Mouse (Mus musculus): ENCODE results near the gene Dcaf4. TPM values are rescaled to one million over a fixed set of nuclear protein-coding genes. Genes with fewer than 3 reads are reported as not detected.

The Dcaf4 gene
- polyA plus RNA-seq, 1 experiment from 2014 or later, result 37.3 TPM

- H3K27me3 ChIP-seq (ENCODE audit: control insufficient read depth, insufficient read depth, low read length), result no peaks in the 10 kb centered on the region
- H3K4me1 ChIP-seq (replicated peaks; ENCODE audit: control insufficient read depth, insufficient read depth, low read length), result peaks cover 2% of the 10 kb centered on the region; the same call in 1 of the 2 replicates
- no peak for ATAC-seq (ENCODE audit: low FRiP score)
- H3K27ac ChIP-seq, result no peak overlapping the region
- no peak for DNase-seq (ENCODE audit: low spot score)
- no peak overlapping the region for H3K4me2 ChIP-seq (replicated peaks)
- H3K4me3 ChIP-seq (replicated peaks; ENCODE audit: low read length), result no peak overlapping the region
- WGBS, result 90% methylated on average over 9 of the region's 9 CpGs
- H3K36me3 ChIP-seq (replicated peaks; ENCODE audit: control insufficient read depth, insufficient read depth), result no peaks in the 10 kb centered on the region
- no peak overlapping the region for H3K9ac ChIP-seq
- no peaks in the 10 kb centered on the region for H3K9me3 ChIP-seq (ENCODE audit: control insufficient read depth, low read length)
Observed at GRCm38 (mm10) chr12:83494196-83494595, 26.1 kb upstream of the Dcaf4 start.

- DNase-seq (ENCODE audit: low spot score) (no peak), ATAC-seq (ENCODE audit: low FRiP score) (no peak)
- Histone ChIP-seq H3K36me3 (replicated peaks; ENCODE audit: control insufficient read depth, insufficient read depth) (no peaks in the 10 kb centered on the region), H3K9ac (no peak overlapping the region), H3K4me3 (replicated peaks; ENCODE audit: low read length) (no peak overlapping the region), H3K4me2 (replicated peaks) (no peak overlapping the region), H3K27ac (no peak overlapping the region), H3K9me3 (ENCODE audit: control insufficient read depth, low read length) (no peaks in the 10 kb centered on the region), H3K4me1 (replicated peaks; ENCODE audit: control insufficient read depth, insufficient read depth, low read length) (no peaks in the 10 kb centered on the region), H3K27me3 (ENCODE audit: control insufficient read depth, insufficient read depth, low read length) (no peaks in the 10 kb centered on the region)
- WGBS, result 90% methylated on average over 4 of the region's 4 CpGs
Observed at GRCm38 (mm10) chr12:83495248-83495960, 24.9 kb upstream of the Dcaf4 start.

- Histone ChIP-seq H3K36me3 (replicated peaks; ENCODE audit: control insufficient read depth, insufficient read depth) (no peaks in the 10 kb centered on the region), H3K27ac (no peak overlapping the region), H3K4me1 (replicated peaks; ENCODE audit: control insufficient read depth, insufficient read depth, low read length) (no peaks in the 10 kb centered on the region), H3K4me3 (replicated peaks; ENCODE audit: low read length) (no peak overlapping the region), H3K27me3 (ENCODE audit: control insufficient read depth, insufficient read depth, low read length) (no peaks in the 10 kb centered on the region), H3K4me2 (replicated peaks) (no peak overlapping the region), H3K9ac (no peak overlapping the region), H3K9me3 (ENCODE audit: control insufficient read depth, low read length) (no peaks in the 10 kb centered on the region)
- no peak for DNase-seq (ENCODE audit: low spot score)
- ATAC-seq (ENCODE audit: low FRiP score), result no peak
- WGBS, result 71% methylated on average over 9 of the region's 9 CpGs
Observed at GRCm38 (mm10) chr12:83495961-83496282, 24.3 kb upstream of the Dcaf4 start.

- H3K27me3 ChIP-seq (ENCODE audit: control insufficient read depth, insufficient read depth, low read length), result no peaks in the 10 kb centered on the region
Observed at GRCm38 (mm10) chr12:83496336-83496735, 23.9 kb upstream of the Dcaf4 start.

GRCm38 (mm10) chr12:83496736-83497135 is 23.5 kb upstream of the Dcaf4 start:
- Histone ChIP-seq H3K27me3 (ENCODE audit: control insufficient read depth, insufficient read depth, low read length) (no peaks in the 10 kb centered on the region), H3K4me2 (replicated peaks) (no peak overlapping the region), H3K4me1 (replicated peaks; ENCODE audit: control insufficient read depth, insufficient read depth, low read length) (no peaks in the 10 kb centered on the region), H3K4me3 (replicated peaks; ENCODE audit: low read length) (no peak overlapping the region), H3K9ac (no peak overlapping the region), H3K27ac (no peak overlapping the region), H3K36me3 (replicated peaks; ENCODE audit: control insufficient read depth, insufficient read depth) (no peaks in the 10 kb centered on the region), H3K9me3 (ENCODE audit: control insufficient read depth, low read length) (no peaks in the 10 kb centered on the region)
- WGBS, result 85% methylated on average over 6 of the region's 6 CpGs
- ATAC-seq (ENCODE audit: low FRiP score) (no peak), DNase-seq (ENCODE audit: low spot score) (no peak)

More at GRCm38 (mm10) chr12:83496336-83496735, 23.9 kb upstream of the Dcaf4 start:
- Histone ChIP-seq H3K36me3 (replicated peaks; ENCODE audit: control insufficient read depth, insufficient read depth) (no peaks in the 10 kb centered on the region), H3K27ac (no peak overlapping the region), H3K9me3 (ENCODE audit: control insufficient read depth, low read length) (no peaks in the 10 kb centered on the region), H3K4me2 (replicated peaks) (no peak overlapping the region), H3K4me3 (replicated peaks; ENCODE audit: low read length) (no peak overlapping the region), H3K4me1 (replicated peaks; ENCODE audit: control insufficient read depth, insufficient read depth, low read length) (no peaks in the 10 kb centered on the region), H3K9ac (no peak overlapping the region)
- ATAC-seq (ENCODE audit: low FRiP score) (no peak), DNase-seq (ENCODE audit: low spot score) (no peak)
- 84% methylated on average over 4 of the region's 4 CpGs for WGBS

DNA sequence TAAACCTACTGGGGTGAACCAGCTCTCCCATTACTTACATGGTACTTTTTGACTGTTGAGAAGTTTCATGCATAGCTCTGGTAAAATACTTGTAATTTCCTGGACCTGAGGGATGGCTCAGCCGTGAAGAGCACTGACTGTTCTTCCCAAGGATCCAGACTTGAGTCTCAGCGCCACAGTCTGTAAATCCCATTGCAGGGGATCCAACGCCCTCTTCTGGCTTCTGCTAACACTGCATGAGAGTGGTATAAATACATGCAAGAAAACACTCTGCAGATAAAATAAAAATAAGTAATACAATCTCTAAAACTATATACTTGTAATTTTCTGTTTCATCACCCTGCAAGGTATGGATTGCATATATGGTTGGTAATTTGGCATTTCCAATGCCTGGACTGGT is 22.3 kb upstream of the Dcaf4 start:
- H3K9ac ChIP-seq, result no peak overlapping the region
- no peak overlapping the region for H3K4me2 ChIP-seq (replicated peaks)
- 87% methylated on average over 3 of the region's 3 CpGs for WGBS
- H3K27me3 ChIP-seq (ENCODE audit: control insufficient read depth, insufficient read depth, low read length), result no peaks in the 10 kb centered on the region
- H3K4me1 ChIP-seq (replicated peaks; ENCODE audit: control insufficient read depth, insufficient read depth, low read length), result no peaks in the 10 kb centered on the region
- H3K36me3 ChIP-seq (replicated peaks; ENCODE audit: control insufficient read depth, insufficient read depth), result no peaks in the 10 kb centered on the region
- H3K27ac ChIP-seq, result no peak overlapping the region
- no peak overlapping the region for H3K4me3 ChIP-seq (replicated peaks; ENCODE audit: low read length)
- DNase-seq (ENCODE audit: low spot score) (no peak), ATAC-seq (ENCODE audit: low FRiP score) (no peak)
- H3K9me3 ChIP-seq (ENCODE audit: control insufficient read depth, low read length), result no peaks in the 10 kb centered on the region

- ATAC-seq (ENCODE audit: low FRiP score) (no peak), DNase-seq (ENCODE audit: low spot score) (no peak)
- no peaks in the 10 kb centered on the region for H3K27me3 ChIP-seq (ENCODE audit: control insufficient read depth, insufficient read depth, low read length)
- no peak overlapping the region for H3K27ac ChIP-seq
- H3K4me2 ChIP-seq (replicated peaks), result no peak overlapping the region
- 66% methylated on average over 5 of the region's 5 CpGs for WGBS
- no peaks in the 10 kb centered on the region for H3K36me3 ChIP-seq (replicated peaks; ENCODE audit: control insufficient read depth, insufficient read depth)
- H3K9ac ChIP-seq, result no peak overlapping the region
- H3K4me3 ChIP-seq (replicated peaks; ENCODE audit: low read length), result no peak overlapping the region
- H3K9me3 ChIP-seq (ENCODE audit: control insufficient read depth, low read length), result no peaks in the 10 kb centered on the region
- no peaks in the 10 kb centered on the region for H3K4me1 ChIP-seq (replicated peaks; ENCODE audit: control insufficient read depth, insufficient read depth, low read length)
Observed at GRCm38 (mm10) chr12:83499256-83499655, 21.0 kb upstream of the Dcaf4 start.

- DNase-seq (ENCODE audit: low spot score) (peak; percentile 93), ATAC-seq (ENCODE audit: low FRiP score) (no peak)
- Histone ChIP-seq H3K4me2 (replicated peaks) (no peak overlapping the region), H3K4me3 (replicated peaks; ENCODE audit: low read length) (no peak overlapping the region), H3K4me1 (replicated peaks; ENCODE audit: control insufficient read depth, insufficient read depth, low read length) (no peaks in the 10 kb centered on the region), H3K36me3 (replicated peaks; ENCODE audit: control insufficient read depth, insufficient read depth) (no peaks in the 10 kb centered on the region), H3K27me3 (ENCODE audit: control insufficient read depth, insufficient read depth, low read length) (no peaks in the 10 kb centered on the region), H3K9ac (no peak overlapping the region), H3K27ac (no peak overlapping the region), H3K9me3 (ENCODE audit: control insufficient read depth, low read length) (no peaks in the 10 kb centered on the region)
- 8% methylated on average over 9 of the region's 9 CpGs for WGBS
Observed at GRCm38 (mm10) chr12:83502190-83502589, 18.1 kb upstream of the Dcaf4 start.

GRCm38 (mm10) chr12:83506543-83506942 is 13.7 kb upstream of the Dcaf4 start:
- H3K4me1 ChIP-seq (replicated peaks; ENCODE audit: control insufficient read depth, insufficient read depth, low read length), result no peaks in the 10 kb centered on the region
- no peak overlapping the region for H3K4me3 ChIP-seq (replicated peaks; ENCODE audit: low read length)
- H3K27ac ChIP-seq, result no peak overlapping the region
- no peaks in the 10 kb centered on the region for H3K9me3 ChIP-seq (ENCODE audit: control insufficient read depth, low read length)
- ATAC-seq (ENCODE audit: low FRiP score) (no peak), DNase-seq (ENCODE audit: low spot score) (no peak)
- H3K9ac ChIP-seq, result no peak overlapping the region
- no peaks in the 10 kb centered on the region for H3K36me3 ChIP-seq (replicated peaks; ENCODE audit: control insufficient read depth, insufficient read depth)
- no peaks in the 10 kb centered on the region for H3K27me3 ChIP-seq (ENCODE audit: control insufficient read depth, insufficient read depth, low read length)
- WGBS, result 77% methylated on average over 10 of the region's 10 CpGs
- no peak overlapping the region for H3K4me2 ChIP-seq (replicated peaks)

DNA sequence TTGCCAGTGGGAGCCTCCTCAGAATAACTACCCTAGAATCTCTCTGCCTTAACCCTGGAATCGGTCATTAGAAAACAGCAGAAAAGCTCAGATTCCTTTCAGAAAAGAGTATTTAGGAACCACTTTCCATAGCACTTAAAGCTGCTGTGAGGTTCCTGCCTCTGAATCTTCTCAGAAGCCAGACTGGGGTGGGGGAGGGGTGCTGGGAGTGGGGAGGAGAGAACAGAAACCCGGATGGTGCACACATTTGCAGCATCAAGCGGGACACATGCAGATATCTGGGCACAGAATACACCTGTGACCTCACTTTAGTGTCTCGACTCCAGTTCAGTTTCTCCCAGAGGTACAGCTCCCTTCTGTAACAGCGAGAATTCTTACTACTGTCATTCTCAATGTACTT is 9.7 kb upstream of the Dcaf4 start:
- DNase-seq (ENCODE audit: low spot score) (no peak), ATAC-seq (ENCODE audit: low FRiP score) (no peak)
- WGBS, result 86% methylated on average over 5 of the region's 5 CpGs
- H3K9ac ChIP-seq, result no peak overlapping the region
- H3K9me3 ChIP-seq (ENCODE audit: control insufficient read depth, low read length), result no peaks in the 10 kb centered on the region
- H3K27ac ChIP-seq, result no peak overlapping the region
- H3K4me1 ChIP-seq (replicated peaks; ENCODE audit: control insufficient read depth, insufficient read depth, low read length), result peaks cover 7% of the 10 kb centered on the region
- no peaks in the 10 kb centered on the region for H3K27me3 ChIP-seq (ENCODE audit: control insufficient read depth, insufficient read depth, low read length)
- H3K36me3 ChIP-seq (replicated peaks; ENCODE audit: control insufficient read depth, insufficient read depth), result no peaks in the 10 kb centered on the region
- no peak overlapping the region for H3K4me3 ChIP-seq (replicated peaks; ENCODE audit: low read length)
- no peak overlapping the region for H3K4me2 ChIP-seq (replicated peaks)

All from hindbrain, embryonic 14.5 days (tissue).